Mouse (Mus musculus) erythroblast, embryonic 14.5 days (primary cell): ENCODE measurements around the gene Gm49366.

Experiments
- GATA1 ChIP-seq: IDR thresholded peaks from 2 replicates; pipeline ENCODE4 v1.6.1; 2012; ENCODE audit warnings: low read length, inconsistent platforms, mixed read lengths
- TAL1 ChIP-seq: IDR thresholded peaks from 3 replicates; pipeline ENCODE4 v1.6.1; 2012; ENCODE audit warnings: low read length, inconsistent platforms, mixed read lengths

GRCm38 (mm10) chr12:84013701-84014100 is 25.0 kb upstream of the Gm49366 start:
- TF ChIP-seq GATA1 (no peak), TAL1 (no peak)
